ENCODE assay signal across 11 mouse cellular contexts in the genomic region with DNA sequence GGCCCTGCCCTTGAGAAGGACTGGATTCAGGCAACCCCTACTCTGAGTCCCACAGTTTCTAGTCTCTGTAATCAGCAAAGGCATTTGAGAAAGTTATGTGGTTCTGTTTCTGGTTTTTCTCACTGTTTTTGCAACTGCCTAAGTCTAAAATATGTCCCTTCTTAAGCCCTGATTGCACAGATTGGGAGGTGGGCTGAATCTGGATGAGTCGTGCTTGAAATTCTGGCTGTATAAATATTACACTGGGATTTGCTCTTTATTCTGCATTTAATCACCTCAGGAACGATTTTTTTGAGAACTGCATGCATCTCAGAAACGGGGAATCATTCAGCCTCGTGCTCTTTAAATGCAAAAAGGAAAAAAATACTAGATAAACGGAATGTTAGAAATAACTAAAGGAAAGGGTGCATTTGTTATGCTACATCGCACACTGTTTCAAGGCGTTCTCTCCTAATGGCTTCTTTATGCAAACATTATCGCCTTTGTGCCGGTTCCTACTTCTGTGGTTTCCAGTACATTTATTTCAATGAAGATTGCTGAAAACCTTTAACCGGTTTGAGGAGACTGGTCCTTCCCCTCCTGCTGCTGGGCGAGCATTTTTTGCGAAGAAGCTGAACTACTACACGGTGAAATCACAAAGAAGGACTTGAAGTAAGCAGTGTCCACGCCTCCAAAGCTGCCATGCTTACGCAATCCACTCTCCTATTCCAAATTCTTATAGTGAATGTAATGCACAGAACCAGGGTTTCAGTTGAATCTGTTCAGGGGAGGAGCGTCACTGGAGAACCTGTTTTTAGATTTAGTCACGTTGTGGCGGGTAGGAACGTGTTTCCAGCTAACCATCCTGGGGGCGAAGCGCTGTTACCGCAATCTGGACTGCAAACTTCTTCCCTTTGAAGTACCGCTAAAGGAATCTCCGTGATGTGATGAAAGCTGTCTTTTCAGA.
DNase-seq lines count a peak whose midpoint lies in the region; ATAC-seq lines count a peak whose summit lies in the region.
"Had no signal": no experiment of that assay in that cellular context is flagged by ENCODE, and none has a peak within 500 bp of the region (broad histone marks: within the 10 kb centered on the region; RNA-seq: fewer than 3 reads in every experiment).

No protein-coding gene starts in this region.

- peaks cover 2% of the 10 kb centered on the region for H3K4me1 ChIP-seq in kidney, embryonic 16.5 days (ENCODE audit: insufficient read depth, low read length)
- H3K4me1 ChIP-seq in embryonic facial prominence, embryonic 15.5 days, result peaks cover 4% of the 10 kb centered on the region
- H3K4me1 ChIP-seq: neural tube, embryonic 12.5 days had no signal

- no peaks in the 10 kb centered on the region for H3K27me3 ChIP-seq in kidney, embryonic 16.5 days (ENCODE audit: insufficient read depth, low read length)
- no peaks in the 10 kb centered on the region for H3K27me3 ChIP-seq in embryonic facial prominence, embryonic 15.5 days
- H3K27me3 ChIP-seq: liver, embryonic 15.5 days; neural tube, embryonic 12.5 days had no signal

- no peaks in the 10 kb centered on the region for H3K36me3 ChIP-seq in kidney, embryonic 16.5 days (ENCODE audit: insufficient read depth, low read length)
- no peaks in the 10 kb centered on the region for H3K36me3 ChIP-seq in embryonic facial prominence, embryonic 15.5 days
- H3K36me3 ChIP-seq: liver, embryonic 15.5 days; neural tube, embryonic 12.5 days had no signal

- DNase-seq in kidney, adult 11 months, result no peak
- peak; percentile 56 to 69 for DNase-seq in layer of hippocampus, adult 8-10 months (ENCODE audit: low spot score in 2 of 2)
- peak; percentile 82 for DNase-seq in right cerebral cortex, adult 18-20 months
- no peak for DNase-seq in urinary bladder, postnatal 4 days (ENCODE audit: low spot score in 2 of 2)
- no peak for DNase-seq in ovary, postnatal 36 days (ENCODE audit: low spot score)
- no peak for DNase-seq in ovary, postnatal 14 days (ENCODE audit: low spot score)
- DNase-seq: heart, adult 18-20 months had no signal

- WGBS in kidney, embryonic 16.5 days, result 70% methylated on average over 24 of the region's 24 CpGs
- 50% methylated on average over 24 of the region's 24 CpGs for WGBS in embryonic facial prominence, embryonic 15.5 days

- H3K4me3 ChIP-seq in kidney, embryonic 16.5 days (ENCODE audit: low read length), result no peak overlapping the region
- H3K4me3 ChIP-seq in embryonic facial prominence, embryonic 15.5 days (replicated peaks), result no peak overlapping the region
- H3K4me3 ChIP-seq: liver, embryonic 15.5 days; neural tube, embryonic 12.5 days had no signal

- H3K4me2 ChIP-seq in kidney, embryonic 16.5 days (replicated peaks; ENCODE audit: low read depth, low read length), result 0 out of 2 replicates have a peak overlapping the region, but pooled peaks have one; percentile 1
- H3K4me2 ChIP-seq in embryonic facial prominence, embryonic 15.5 days (replicated peaks), result 0 out of 2 replicates have a peak overlapping the region, but pooled peaks have one; percentile 1
- H3K4me2 ChIP-seq: liver, embryonic 15.5 days; neural tube, embryonic 12.5 days had no signal

- no peaks in the 10 kb centered on the region for H3K9me3 ChIP-seq in kidney, embryonic 16.5 days (ENCODE audit: low read length)
- no peaks in the 10 kb centered on the region for H3K9me3 ChIP-seq in embryonic facial prominence, embryonic 15.5 days (replicated peaks)
- H3K9me3 ChIP-seq: liver, embryonic 15.5 days; neural tube, embryonic 12.5 days had no signal

- no peak overlapping the region for H3K9ac ChIP-seq in kidney, embryonic 16.5 days (replicated peaks; ENCODE audit: low read length)
- no peak overlapping the region for H3K9ac ChIP-seq in embryonic facial prominence, embryonic 15.5 days
- H3K9ac ChIP-seq: liver, embryonic 15.5 days; neural tube, embryonic 12.5 days had no signal

- no peak for ATAC-seq in kidney, embryonic 16.5 days (ENCODE audit: low FRiP score, low TSS enrichment)
- no peak for ATAC-seq in embryonic facial prominence, embryonic 15.5 days (ENCODE audit: insufficient number of reproducible peaks, low FRiP score, low TSS enrichment, low read depth)

- no peak overlapping the region for H3K27ac ChIP-seq in kidney, embryonic 16.5 days (ENCODE audit: low read length)
- peak overlapping the region; percentile 69 for H3K27ac ChIP-seq in embryonic facial prominence, embryonic 15.5 days (replicated peaks)
- H3K27ac ChIP-seq: liver, embryonic 15.5 days; neural tube, embryonic 12.5 days had no signal

Comparison
In these comparisons a context has a peak if more than half of its experiments do, and no peak if none do; other contexts are left out.
1. DNase-seq: peak in layer of hippocampus, adult 8-10 months (2 of 2) and right cerebral cortex, adult 18-20 months (single experiment); none in kidney, adult 11 months (single experiment), urinary bladder, postnatal 4 days (0 of 2), ovary, postnatal 36 days (single experiment) and ovary, postnatal 14 days (single experiment).